Mouse (Mus musculus) ES-Bruce4 (cell line): ENCODE results near the gene Fer. TPM values are rescaled to one million over a fixed set of nuclear protein-coding genes. Genes with fewer than 3 reads are reported as not detected.

Experiments used
- H3K27ac ChIP-seq: 2 replicates; pipeline ENCODE4 v1.5.1; 2012; ENCODE audit warnings: low read length, inconsistent platforms; ENCODE audit not compliant: insufficient read depth
- H3K27me3 ChIP-seq: 2 replicates; pipeline ENCODE4 v1.6.1; 2012; ENCODE audit warnings: mild to moderate bottlenecking, low read length, inconsistent platforms; ENCODE audit not compliant: control insufficient read depth, poor library complexity, insufficient read depth, severe bottlenecking
- H3K36me3 ChIP-seq: 2 replicates; pipeline ENCODE4 v1.6.1; 2012; ENCODE audit warnings: inconsistent platforms, mild to moderate bottlenecking, low read length, moderate library complexity; ENCODE audit not compliant: control insufficient read depth, poor library complexity, insufficient read depth, severe bottlenecking
- H3K4me1 ChIP-seq: one replicate; pipeline ENCODE4 v1.8.1; 2011; ENCODE audit warnings: low read length; ENCODE audit not compliant: control insufficient read depth, insufficient read depth
- H3K4me3 ChIP-seq: 2 replicates; pipeline ENCODE4 v1.5.1; 2011; ENCODE audit warnings: low read depth, mild to moderate bottlenecking, low read length
- H3K9ac ChIP-seq: 2 replicates; pipeline ENCODE4 v1.6.1; 2012; ENCODE audit warnings: low read depth, mild to moderate bottlenecking, inconsistent platforms; ENCODE audit not compliant: poor library complexity, severe bottlenecking
- H3K9me3 ChIP-seq: replicated peaks from 2 replicates; pipeline ENCODE4 v1.6.1; 2012; ENCODE audit warnings: mild to moderate bottlenecking, low read length, inconsistent platforms; ENCODE audit not compliant: control insufficient read depth, poor library complexity, insufficient read depth, severe bottlenecking
- CTCF ChIP-seq: IDR thresholded peaks from one replicate; pipeline ENCODE4 v1.8.1; 2011; ENCODE audit warnings: low read depth, low read length
- EP300 ChIP-seq: IDR thresholded peaks from 2 replicates; pipeline ENCODE4 v1.6.1; 2011; ENCODE audit warnings: low read depth, low read length; ENCODE audit not compliant: insufficient read depth
- POLR2A ChIP-seq: IDR thresholded peaks from one replicate; pipeline ENCODE4 v1.8.1; 2011; ENCODE audit warnings: low read length; ENCODE audit not compliant: insufficient read depth
- polyA plus RNA-seq: library from polyadenylated mRNA; stranded (reverse); fragments of >200 nt; gene quantifications from 2 replicates; pipeline ENCODE4 v1.2.4, GENCODE M21; 2011; ENCODE audit warnings: low read depth; ENCODE audit not compliant: missing spikeins, insufficient read depth, insufficient read length

Gene Fer
- polyA plus RNA-seq, 1 experiment, result 28.9 TPM

DNA sequence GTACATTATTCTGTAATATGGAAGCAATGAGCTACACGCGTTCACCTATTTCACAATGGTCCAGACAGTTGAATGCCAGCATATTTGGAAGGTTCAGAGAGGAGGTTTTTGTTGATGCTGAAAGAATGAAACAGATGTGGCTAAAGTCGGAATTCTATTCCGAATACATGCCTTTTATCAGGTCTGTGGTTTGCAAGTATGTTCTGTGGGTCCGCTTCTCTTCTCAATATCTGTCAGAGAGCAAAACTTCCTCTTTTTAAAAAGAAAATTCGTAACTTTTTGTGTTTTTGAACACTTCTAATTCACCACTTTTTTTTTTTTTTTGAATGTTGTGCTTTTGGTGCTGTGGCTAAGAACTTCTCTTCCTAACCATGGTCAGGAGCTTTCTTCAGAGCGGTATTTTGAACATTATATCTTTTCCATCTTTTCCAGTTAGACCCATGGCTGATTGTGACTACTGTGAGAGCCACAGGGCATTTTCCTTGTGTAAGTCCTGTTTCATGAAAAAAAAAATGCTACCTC, 5.8 kb upstream of the Fer start:
- Histone ChIP-seq H3K36me3 (no peaks in the 10 kb centered on the region), H3K27me3 (no peaks in the 10 kb centered on the region), H3K9me3 (no peaks in the 10 kb centered on the region), H3K9ac (no peak overlapping the region), H3K4me1 (no peaks in the 10 kb centered on the region), H3K4me3 (no peak overlapping the region), H3K27ac (no peak overlapping the region)
- no peak for TF ChIP-seq EP300
- no peak for TF ChIP-seq CTCF
- TF ChIP-seq POLR2A, result no peak

DNA sequence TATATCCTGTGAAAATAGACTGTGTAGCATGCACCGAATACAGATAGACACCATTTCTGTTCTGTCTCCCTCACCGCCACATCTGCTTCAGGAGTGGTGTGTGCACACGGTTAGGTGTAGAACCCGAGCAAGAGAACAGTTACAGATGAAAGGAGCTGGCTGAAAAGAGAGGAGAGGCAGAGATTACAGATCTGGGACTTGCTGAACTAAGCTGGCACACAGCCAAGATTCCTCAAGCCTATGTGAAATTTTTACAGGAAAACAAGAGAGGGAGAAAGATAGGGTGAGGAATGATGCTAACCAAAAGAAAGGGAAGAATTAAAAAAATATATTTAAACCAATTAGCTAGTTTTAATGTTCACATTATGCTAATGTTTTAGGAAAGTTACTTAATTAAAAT, 1.9 kb upstream of the Fer start:
- Histone ChIP-seq H3K4me1 (no peaks in the 10 kb centered on the region), H3K27me3 (no peaks in the 10 kb centered on the region; the same call in 1 of the 2 replicates), H3K27ac (no peak overlapping the region), H3K9me3 (no peaks in the 10 kb centered on the region), H3K9ac (no peak overlapping the region), H3K4me3 (no peak overlapping the region), H3K36me3 (no peaks in the 10 kb centered on the region)
- TF ChIP-seq EP300 (no peak), CTCF (no peak), POLR2A (no peak)

GRCm38 (mm10) chr17:63862399-63862798, 463 bp upstream of the Fer start:
- no peaks in the 10 kb centered on the region; the same call in 1 of the 2 replicates for H3K27me3 ChIP-seq
- no peaks in the 10 kb centered on the region for H3K4me1 ChIP-seq
- H3K9me3 ChIP-seq, result no peaks in the 10 kb centered on the region
- no peak overlapping the region for H3K4me3 ChIP-seq
- TF ChIP-seq POLR2A, result no peak
- no peak for TF ChIP-seq CTCF
- TF ChIP-seq EP300, result no peak
- no peaks in the 10 kb centered on the region for H3K36me3 ChIP-seq
- H3K9ac ChIP-seq, result no peak overlapping the region
- no peak overlapping the region for H3K27ac ChIP-seq

DNA sequence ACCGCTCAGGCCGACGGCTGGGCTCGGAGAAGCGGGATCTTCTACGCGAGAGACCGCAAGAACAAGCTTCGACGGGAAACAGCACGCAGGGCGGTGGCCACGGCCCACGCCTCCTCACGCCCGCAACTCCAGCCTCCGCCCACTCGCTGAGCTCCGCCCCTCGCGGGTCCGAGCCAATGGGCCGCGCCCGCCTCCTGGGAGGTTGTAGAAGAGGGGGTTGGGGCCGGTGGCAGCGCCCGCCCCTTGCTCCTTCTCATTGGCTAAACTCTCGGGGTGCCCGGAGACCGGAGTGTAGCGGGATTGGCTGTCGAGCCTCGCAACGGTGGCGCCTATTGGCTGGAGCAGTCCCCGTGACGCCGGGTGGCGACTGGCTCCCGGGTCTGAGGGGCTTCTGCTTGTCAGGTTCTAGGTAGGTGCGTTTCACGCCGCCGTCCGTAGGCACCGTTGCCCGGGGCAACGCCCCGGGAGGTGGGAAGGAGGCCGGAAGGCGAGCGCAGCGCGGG, 836 bp downstream of the Fer start, which contains the start of gene A930002H24Rik:
A930002H24Rik (minus strand) TSS at position 145 of the 503 bp plus-strand sequence.
- Histone ChIP-seq H3K4me1 (no peaks in the 10 kb centered on the region), H3K27ac (no peak within 1 kb of the TSS), H3K9ac (peak within 1 kb of the TSS; percentile 95), H3K27me3 (no peaks in the 10 kb centered on the region; the same call in 1 of the 2 replicates), H3K4me3 (peak within 1 kb of the TSS; percentile 91), H3K9me3 (no peaks in the 10 kb centered on the region), H3K36me3 (no peaks in the 10 kb centered on the region)
- no peak for TF ChIP-seq EP300
- TF ChIP-seq CTCF, result no peak
- TF ChIP-seq POLR2A, result peak; percentile 48

DNA sequence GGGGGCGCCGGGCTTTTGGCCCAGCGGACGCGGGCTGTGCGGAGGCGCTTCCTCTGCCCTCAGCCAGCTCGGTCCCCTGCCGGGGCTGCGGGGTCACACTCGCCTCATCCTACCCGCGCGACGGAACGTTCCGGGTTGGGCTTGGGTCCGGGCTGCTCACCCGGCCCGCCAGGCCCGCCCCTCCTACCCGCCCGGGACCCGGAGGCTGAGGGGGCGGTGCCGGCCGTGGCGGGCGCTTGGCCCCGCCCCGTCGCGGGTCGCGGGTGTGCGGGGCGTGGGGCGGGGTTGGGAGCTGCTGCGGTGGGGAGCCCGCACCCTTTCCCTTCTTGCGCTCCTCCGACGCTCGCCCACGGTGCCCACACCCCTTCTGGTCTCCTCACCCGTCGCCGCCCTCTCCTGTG, 1.3 kb downstream of the Fer start:
- no peaks in the 10 kb centered on the region for H3K4me1 ChIP-seq
- no peaks in the 10 kb centered on the region for H3K9me3 ChIP-seq

DNA sequence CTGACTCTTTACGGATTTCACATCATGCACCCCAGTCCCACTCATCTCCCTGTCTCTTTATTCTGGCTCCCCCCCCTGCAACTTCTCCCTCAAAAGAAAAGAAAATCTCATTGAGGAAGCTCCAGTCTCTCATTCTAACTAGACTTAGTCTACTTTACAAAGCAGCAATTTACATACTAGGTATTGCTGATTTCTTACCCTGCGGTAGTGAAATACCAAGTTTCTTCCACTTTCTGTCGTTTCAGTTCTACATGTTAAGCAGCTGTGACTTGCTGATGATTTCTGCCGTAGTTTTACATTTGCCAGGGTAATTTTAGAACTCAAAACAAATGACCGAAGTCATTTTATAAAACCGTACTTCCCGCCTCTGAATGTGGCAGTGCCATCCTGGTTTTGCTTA, 8.9 kb downstream of the Fer start:
- Histone ChIP-seq H3K36me3 (no peaks in the 10 kb centered on the region), H3K4me3 (no peak overlapping the region), H3K9me3 (no peaks in the 10 kb centered on the region), H3K27me3 (no peaks in the 10 kb centered on the region), H3K4me1 (no peaks in the 10 kb centered on the region), H3K9ac (no peak overlapping the region), H3K27ac (no peak overlapping the region)
- TF ChIP-seq CTCF, result no peak
- no peak for TF ChIP-seq EP300
- TF ChIP-seq POLR2A, result no peak

More for the DNA sequence above, 1.3 kb downstream of the Fer start:
- H3K4me3 ChIP-seq, result peak overlapping the region; percentile 91
- no peaks in the 10 kb centered on the region for H3K36me3 ChIP-seq
- H3K9ac ChIP-seq, result peak overlapping the region; percentile 95
- TF ChIP-seq CTCF (no peak), EP300 (no peak), POLR2A (no peak)
- H3K27ac ChIP-seq, result no peak overlapping the region
- H3K27me3 ChIP-seq, result no peaks in the 10 kb centered on the region; the same call in 1 of the 2 replicates
